Mouse (Mus musculus): ENCODE data around the gene Slc38a11. TPM values are rescaled to one million over a fixed set of nuclear protein-coding genes. Genes with fewer than 3 reads are reported as not detected.

Slc38a11 gene
- polyA plus RNA-seq, 1 experiment from 2014 or later = 0.75 TPM

DNA sequence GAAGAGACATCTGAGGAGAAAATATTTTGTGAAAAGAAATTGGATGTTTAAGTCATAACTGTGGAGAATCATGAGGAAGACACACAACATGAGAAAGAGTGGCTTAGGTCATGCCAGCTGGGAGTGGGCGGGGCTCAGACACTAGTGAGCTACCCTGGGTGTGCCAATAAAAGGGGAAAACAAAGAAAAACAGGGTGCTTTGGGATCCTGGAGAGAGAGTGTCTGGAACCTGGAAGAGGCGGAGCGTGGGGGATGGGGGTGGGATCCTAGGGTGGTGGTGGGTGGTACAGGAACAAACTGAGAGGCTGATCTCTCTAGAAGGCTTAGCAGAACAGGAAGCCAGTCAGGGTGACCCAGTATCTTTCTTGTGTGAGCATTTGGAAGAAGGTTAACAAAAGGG is 23.0 kb downstream of the Slc38a11 start:
- no peak overlapping the region for H3K27ac ChIP-seq (ENCODE audit: low read depth, low read length)

DNA sequence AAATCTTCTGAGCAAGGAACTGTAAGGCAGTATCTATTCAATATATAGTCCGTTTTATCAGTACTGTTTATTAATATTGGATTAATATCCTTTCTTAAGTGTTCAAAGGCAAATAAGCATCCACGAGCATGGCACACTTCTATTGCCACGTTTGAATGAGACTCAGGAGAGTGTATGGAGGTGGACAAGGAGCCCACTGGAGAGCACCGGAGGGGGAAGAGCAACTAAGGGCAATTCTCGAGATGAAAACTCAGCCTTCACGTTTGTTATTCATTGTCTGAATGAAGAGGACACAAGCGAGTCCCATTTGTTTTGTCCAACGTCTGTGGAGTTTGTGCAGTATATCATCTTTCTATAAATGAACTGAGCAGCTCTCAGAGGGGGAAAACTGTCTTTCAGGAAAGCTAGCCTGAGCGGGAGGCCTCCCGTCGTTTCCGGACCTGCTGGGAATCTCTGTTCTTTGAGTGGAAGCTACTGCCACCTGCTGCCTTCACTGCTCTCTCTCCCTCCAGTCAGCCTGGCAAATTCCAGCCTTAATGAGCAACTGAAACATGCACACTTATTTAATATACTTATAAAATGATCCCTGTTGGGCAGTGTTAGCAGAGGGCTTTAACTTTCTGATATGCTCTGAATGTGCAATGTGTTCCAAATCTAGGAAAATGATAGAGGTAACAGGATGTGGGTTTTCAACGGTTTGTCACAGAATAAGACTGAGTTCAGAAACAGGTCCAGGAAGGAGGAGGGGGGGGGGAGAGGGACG is 26.3 kb downstream of the Slc38a11 start:
- peak; percentile 70 for DNase-seq (ENCODE audit: low spot score)
- no peaks in the 10 kb centered on the region for H3K36me3 ChIP-seq (ENCODE audit: control insufficient read depth, insufficient read depth, low read length)
- WGBS = 19% methylated on average over 14 of the region's 14 CpGs
- no peak overlapping the region for H3K27ac ChIP-seq (ENCODE audit: low read depth, low read length)
- no peaks in the 10 kb centered on the region; the same call in 1 of the 2 replicates for H3K4me1 ChIP-seq (replicated peaks; ENCODE audit: control insufficient read depth, insufficient read depth, low read length)
- H3K9ac ChIP-seq (ENCODE audit: low read length) = no peak overlapping the region
- H3K27me3 ChIP-seq (ENCODE audit: control insufficient read depth, insufficient read depth, low read length) = no peaks in the 10 kb centered on the region
- 0 out of 2 replicates have a peak overlapping the region, but pooled peaks have one; percentile 26 for H3K4me2 ChIP-seq (ENCODE audit: low read depth, low read length, severe bottlenecking)
- H3K9me3 ChIP-seq (ENCODE audit: control insufficient read depth, low read length) = no peaks in the 10 kb centered on the region
- H3K4me3 ChIP-seq (ENCODE audit: low read depth, low read length) = no peak overlapping the region
- ATAC-seq (replicated peaks; ENCODE audit: low FRiP score) = peak; percentile 73

More for the DNA sequence above, 23.0 kb downstream of the Slc38a11 start:
- Histone ChIP-seq H3K36me3 (ENCODE audit: control insufficient read depth, insufficient read depth, low read length) (no peaks in the 10 kb centered on the region), H3K4me2 (ENCODE audit: low read depth, low read length, severe bottlenecking) (no peak overlapping the region), H3K4me3 (ENCODE audit: low read depth, low read length) (no peak overlapping the region), H3K9ac (ENCODE audit: low read length) (no peak overlapping the region), H3K9me3 (ENCODE audit: control insufficient read depth, low read length) (no peaks in the 10 kb centered on the region), H3K27me3 (ENCODE audit: control insufficient read depth, insufficient read depth, low read length) (no peaks in the 10 kb centered on the region), H3K4me1 (replicated peaks; ENCODE audit: control insufficient read depth, insufficient read depth, low read length) (no peaks in the 10 kb centered on the region; the same call in 1 of the 2 replicates)
- no peak for DNase-seq (ENCODE audit: low spot score)
- 55% methylated on average over 3 of the region's 3 CpGs for WGBS
- no peak; the same call in 1 of the 2 replicates for ATAC-seq (replicated peaks; ENCODE audit: low FRiP score)

DNA sequence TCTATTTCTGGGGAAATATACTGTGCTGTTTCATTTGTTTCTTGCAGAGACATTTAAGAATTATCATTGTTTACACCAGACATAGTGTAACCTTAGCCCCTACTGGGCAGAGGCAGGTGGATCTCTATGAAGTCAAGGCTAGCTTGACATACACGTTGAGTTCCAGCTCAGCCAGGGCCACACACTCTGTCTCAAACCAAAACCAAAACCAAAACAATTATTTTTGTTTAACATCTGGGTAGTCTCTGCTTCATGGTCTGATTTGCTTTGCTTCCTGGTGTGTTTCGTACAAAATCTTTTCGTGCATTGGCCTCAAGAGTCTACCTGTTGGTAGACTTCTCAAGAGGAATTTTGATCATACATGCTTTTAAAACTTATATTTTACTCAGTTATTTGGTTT is 27.2 kb downstream of the Slc38a11 start:
- WGBS = 87% methylated on average over 3 of the region's 3 CpGs
- no peaks in the 10 kb centered on the region for H3K27me3 ChIP-seq (ENCODE audit: control insufficient read depth, insufficient read depth, low read length)

DNA sequence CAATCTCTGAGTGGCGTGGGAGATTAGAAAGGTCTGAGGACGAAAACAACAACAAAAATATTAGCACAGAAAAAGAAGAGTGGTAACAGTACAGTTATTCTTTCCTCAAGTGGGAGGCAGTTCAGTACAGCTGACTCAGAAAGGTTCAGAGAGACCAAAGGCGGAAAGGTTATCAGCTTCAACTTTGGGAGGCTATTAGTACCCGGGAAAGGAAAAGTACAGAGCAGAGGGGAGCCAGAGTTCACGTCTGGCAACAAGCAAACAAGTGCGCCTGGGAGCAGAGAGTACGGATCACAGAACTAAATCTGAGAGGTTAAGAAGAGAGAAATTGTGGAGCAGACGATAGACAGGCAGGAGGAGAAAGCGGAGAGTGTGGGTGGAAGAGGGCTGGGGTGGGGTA is 29.7 kb downstream of the Slc38a11 start:
- DNase-seq (ENCODE audit: low spot score) = no peak
- ATAC-seq (replicated peaks; ENCODE audit: low FRiP score) = no peak
- H3K4me3 ChIP-seq (ENCODE audit: low read depth, low read length) = no peak overlapping the region
- no peak overlapping the region for H3K27ac ChIP-seq (ENCODE audit: low read depth, low read length)
- no peaks in the 10 kb centered on the region; the same call in 1 of the 2 replicates for H3K4me1 ChIP-seq (replicated peaks; ENCODE audit: control insufficient read depth, insufficient read depth, low read length)
- no peaks in the 10 kb centered on the region for H3K27me3 ChIP-seq (ENCODE audit: control insufficient read depth, insufficient read depth, low read length)
- H3K4me2 ChIP-seq (ENCODE audit: low read depth, low read length, severe bottlenecking) = no peak overlapping the region
- H3K9me3 ChIP-seq (ENCODE audit: control insufficient read depth, low read length) = no peaks in the 10 kb centered on the region
- 84% methylated on average over 9 of the region's 9 CpGs for WGBS
- H3K36me3 ChIP-seq (ENCODE audit: control insufficient read depth, insufficient read depth, low read length) = no peaks in the 10 kb centered on the region
- H3K9ac ChIP-seq (ENCODE audit: low read length) = no peak overlapping the region

More for the DNA sequence above, 27.2 kb downstream of the Slc38a11 start:
- no peaks in the 10 kb centered on the region for H3K36me3 ChIP-seq (ENCODE audit: control insufficient read depth, insufficient read depth, low read length)
- no peak overlapping the region for H3K4me2 ChIP-seq (ENCODE audit: low read depth, low read length, severe bottlenecking)
- DNase-seq (ENCODE audit: low spot score) = no peak
- no peak overlapping the region for H3K9ac ChIP-seq (ENCODE audit: low read length)
- H3K4me1 ChIP-seq (replicated peaks; ENCODE audit: control insufficient read depth, insufficient read depth, low read length) = no peaks in the 10 kb centered on the region; the same call in 1 of the 2 replicates
- no peak for ATAC-seq (replicated peaks; ENCODE audit: low FRiP score)
- no peaks in the 10 kb centered on the region for H3K9me3 ChIP-seq (ENCODE audit: control insufficient read depth, low read length)
- H3K4me3 ChIP-seq (ENCODE audit: low read depth, low read length) = no peak overlapping the region
- no peak overlapping the region for H3K27ac ChIP-seq (ENCODE audit: low read depth, low read length)

DNA sequence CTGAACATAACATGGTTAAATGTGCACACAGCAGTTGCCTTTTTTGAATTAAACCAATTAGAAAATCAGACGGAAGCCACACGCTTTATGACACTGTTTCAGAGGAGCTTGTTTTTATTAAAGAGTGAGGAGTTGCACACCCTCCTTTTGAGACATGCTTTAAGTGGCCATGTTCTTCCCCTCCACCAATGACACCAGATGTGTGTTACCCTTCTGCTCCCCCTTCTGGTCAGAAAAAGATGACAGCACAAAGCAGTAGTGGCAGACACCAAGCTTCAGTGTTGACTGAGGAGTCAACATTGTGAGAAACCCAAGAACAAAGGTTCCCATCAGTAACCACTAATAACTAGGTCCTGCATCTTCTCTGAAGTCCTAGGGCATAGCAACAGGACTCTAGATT is 32.5 kb downstream of the Slc38a11 start:
- Histone ChIP-seq H3K9ac (ENCODE audit: low read length) (no peak overlapping the region), H3K4me2 (ENCODE audit: low read depth, low read length, severe bottlenecking) (no peak overlapping the region), H3K9me3 (ENCODE audit: control insufficient read depth, low read length) (no peaks in the 10 kb centered on the region), H3K27ac (ENCODE audit: low read depth, low read length) (no peak overlapping the region), H3K4me1 (replicated peaks; ENCODE audit: control insufficient read depth, insufficient read depth, low read length) (no peaks in the 10 kb centered on the region), H3K27me3 (ENCODE audit: control insufficient read depth, insufficient read depth, low read length) (no peaks in the 10 kb centered on the region), H3K4me3 (ENCODE audit: low read depth, low read length) (no peak overlapping the region), H3K36me3 (ENCODE audit: control insufficient read depth, insufficient read depth, low read length) (no peaks in the 10 kb centered on the region)
- DNase-seq (ENCODE audit: low spot score) (no peak), ATAC-seq (replicated peaks; ENCODE audit: low FRiP score) (peak; percentile 66)
- 66% methylated on average over 2 of the region's 2 CpGs for WGBS

DNA sequence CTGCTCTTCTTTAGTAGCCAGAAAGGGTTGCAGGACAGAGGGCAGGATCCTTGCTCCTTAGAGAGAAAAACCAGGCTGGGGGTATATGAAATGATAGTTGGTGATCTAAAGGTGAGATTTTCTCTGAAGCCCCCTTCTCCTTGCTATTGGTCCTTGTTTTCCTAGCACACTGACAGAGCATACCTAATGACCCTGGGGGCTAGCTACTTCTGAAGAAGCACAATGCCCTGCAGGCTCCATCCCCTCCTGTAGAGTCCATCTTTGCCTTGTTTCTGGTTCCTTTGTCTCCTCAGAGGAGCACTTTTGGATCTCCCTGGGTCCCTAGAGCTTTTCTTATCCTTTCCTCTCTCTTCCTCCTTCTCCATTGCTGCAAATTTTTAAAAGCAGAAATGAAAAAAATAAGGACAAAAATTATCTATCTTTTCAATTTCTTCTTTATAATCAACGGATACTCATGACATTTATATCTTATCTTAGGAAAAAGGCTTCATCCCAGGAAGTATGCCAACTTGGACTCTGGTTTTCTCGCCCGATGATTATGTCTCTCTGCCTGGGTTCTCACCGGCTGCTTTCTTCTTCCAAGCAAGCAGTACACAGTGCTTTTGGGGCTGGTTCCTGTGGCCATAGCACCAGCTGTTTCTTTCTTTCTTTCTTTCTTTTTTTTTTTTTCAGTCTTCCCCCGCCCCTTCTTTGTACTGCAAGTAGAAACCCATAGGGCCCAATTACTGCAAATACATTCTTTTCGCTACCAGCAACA is 41.7 kb downstream of the Slc38a11 start:
- H3K4me1 ChIP-seq (replicated peaks; ENCODE audit: control insufficient read depth, insufficient read depth, low read length) = no peaks in the 10 kb centered on the region
- H3K27me3 ChIP-seq (ENCODE audit: control insufficient read depth, insufficient read depth, low read length) = no peaks in the 10 kb centered on the region
- H3K4me3 ChIP-seq (ENCODE audit: low read depth, low read length) = no peak overlapping the region
- no peaks in the 10 kb centered on the region for H3K9me3 ChIP-seq (ENCODE audit: control insufficient read depth, low read length)
- H3K36me3 ChIP-seq (ENCODE audit: control insufficient read depth, insufficient read depth, low read length) = no peaks in the 10 kb centered on the region
- DNase-seq (ENCODE audit: low spot score) = no peak
- ATAC-seq (replicated peaks; ENCODE audit: low FRiP score) = no peak
- no peak overlapping the region for H3K9ac ChIP-seq (ENCODE audit: low read length)
- 42% methylated on average over 6 of the region's 6 CpGs for WGBS
- no peak overlapping the region for H3K4me2 ChIP-seq (ENCODE audit: low read depth, low read length, severe bottlenecking)
- no peak overlapping the region for H3K27ac ChIP-seq (ENCODE audit: low read depth, low read length)

DNA sequence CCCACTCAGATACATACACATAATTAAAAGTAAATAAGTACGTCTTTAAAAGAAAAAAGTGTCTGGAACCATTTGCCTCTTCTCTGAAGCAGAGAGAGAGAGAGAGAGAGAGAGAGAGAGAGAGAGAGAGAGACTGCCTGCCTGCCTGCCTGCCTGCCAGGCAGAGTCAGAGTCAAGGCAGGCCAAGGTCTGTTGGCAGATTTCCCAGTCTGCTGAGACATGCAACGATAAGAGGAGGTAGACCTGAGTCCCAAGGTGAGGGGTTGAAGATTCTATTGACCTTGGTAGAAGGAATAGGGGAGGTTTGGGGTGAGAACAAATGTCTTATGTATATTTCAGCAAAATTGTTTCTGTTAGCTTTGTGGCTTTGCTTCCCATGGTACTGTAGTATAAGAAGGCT is 42.9 kb downstream of the Slc38a11 start:
- H3K27me3 ChIP-seq (ENCODE audit: control insufficient read depth, insufficient read depth, low read length) = no peaks in the 10 kb centered on the region
- H3K36me3 ChIP-seq (ENCODE audit: control insufficient read depth, insufficient read depth, low read length) = no peaks in the 10 kb centered on the region
- no peak overlapping the region for H3K4me3 ChIP-seq (ENCODE audit: low read depth, low read length)
- no peak overlapping the region for H3K9ac ChIP-seq (ENCODE audit: low read length)
- no peak overlapping the region for H3K4me2 ChIP-seq (ENCODE audit: low read depth, low read length, severe bottlenecking)
- H3K9me3 ChIP-seq (ENCODE audit: control insufficient read depth, low read length) = no peaks in the 10 kb centered on the region
- 78% methylated on average over 2 of the region's 2 CpGs for WGBS
- no peak for ATAC-seq (replicated peaks; ENCODE audit: low FRiP score)
- H3K4me1 ChIP-seq (replicated peaks; ENCODE audit: control insufficient read depth, insufficient read depth, low read length) = no peaks in the 10 kb centered on the region
- no peak overlapping the region for H3K27ac ChIP-seq (ENCODE audit: low read depth, low read length)
- no peak for DNase-seq (ENCODE audit: low spot score)

DNA sequence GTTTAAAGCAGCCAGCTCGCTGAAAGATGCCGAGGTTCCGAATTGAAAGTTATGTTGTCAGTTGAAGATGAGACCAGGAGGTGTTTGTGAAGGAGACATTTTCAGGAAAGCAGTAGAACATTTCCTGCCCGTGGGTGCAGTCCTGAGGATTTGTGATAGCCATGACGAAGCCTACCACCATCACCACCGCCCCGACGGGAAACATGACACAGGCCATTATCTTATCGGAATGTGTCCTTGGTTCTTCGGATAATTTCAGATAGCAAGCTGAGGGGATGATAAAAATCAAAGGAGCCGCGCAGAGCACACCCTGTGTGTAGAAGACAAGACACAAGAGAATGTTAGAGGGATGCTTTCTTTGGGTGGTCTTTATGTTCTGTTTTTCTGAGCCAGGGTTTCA is 47.1 kb downstream of the Slc38a11 start:
- Histone ChIP-seq H3K4me1 (replicated peaks; ENCODE audit: control insufficient read depth, insufficient read depth, low read length) (no peaks in the 10 kb centered on the region), H3K9ac (ENCODE audit: low read length) (no peak overlapping the region), H3K9me3 (ENCODE audit: control insufficient read depth, low read length) (no peaks in the 10 kb centered on the region), H3K4me3 (ENCODE audit: low read depth, low read length) (no peak overlapping the region), H3K27me3 (ENCODE audit: control insufficient read depth, insufficient read depth, low read length) (no peaks in the 10 kb centered on the region), H3K36me3 (ENCODE audit: control insufficient read depth, insufficient read depth, low read length) (no peaks in the 10 kb centered on the region), H3K27ac (ENCODE audit: low read depth, low read length) (no peak overlapping the region), H3K4me2 (ENCODE audit: low read depth, low read length, severe bottlenecking) (no peak overlapping the region)
- no peak for DNase-seq (ENCODE audit: low spot score)
- ATAC-seq (replicated peaks; ENCODE audit: low FRiP score) = no peak
- 95% methylated on average over 12 of the region's 12 CpGs for WGBS

All from forebrain, embryonic 11.5 days (tissue).